Mouse (Mus musculus) retina, adult 2 months (tissue): ENCODE data around the gene Ap4b1.
"Not testable (repeated sequence)": the region's sequence is repeated elsewhere in the genome, so short reads cannot be mapped to it uniquely, and the experiment has no call there.

ENCODE experiments used
- DNase-seq: peaks from one replicate; pipeline ENCODE4 v3.0.0-alpha.2; 2012; ENCODE audit warnings: low read depth, low spot score

The Ap4b1 gene

GRCm38 (mm10) chr3:103799507-103799906, 9.8 kb upstream of the Ap4b1 start:
- DNase-seq = no peak

- DNase-seq = no peak
These were observed 7.4 kb upstream of the Ap4b1 start for GRCm38 (mm10) chr3:103801631-103802531.

- no peak for DNase-seq
These were observed 6.5 kb upstream of the Ap4b1 start for GRCm38 (mm10) chr3:103802861-103803260.

- DNase-seq = no peak
These were observed 3.6 kb upstream of the Ap4b1 start for GRCm38 (mm10) chr3:103805671-103806070.

GRCm38 (mm10) chr3:103809799-103810150, 455 bp downstream of the Ap4b1 start:
- DNase-seq = no peak

GRCm38 (mm10) chr3:103810967-103811366, 1.6 kb downstream of the Ap4b1 start:
- no peak for DNase-seq

- DNase-seq = no peak
These were observed 18.2 kb downstream of the Ap4b1 start for GRCm38 (mm10) chr3:103827548-103827947.

- no peak for DNase-seq
These were observed 19.7 kb downstream of the Ap4b1 start for GRCm38 (mm10) chr3:103829036-103829435.

GRCm38 (mm10) chr3:103830681-103831080, 21.4 kb downstream of the Ap4b1 start:
- not testable (repeated sequence) for DNase-seq

- no peak for DNase-seq
These were observed 21.8 kb downstream of the Ap4b1 start for GRCm38 (mm10) chr3:103831146-103831545.

GRCm38 (mm10) chr3:103832426-103832825, 23.1 kb downstream of the Ap4b1 start, which contains the start of gene Bcl2l15:
TSS of gene Bcl2l15 (plus strand) at chr3:103832601.
- no peak for DNase-seq

GRCm38 (mm10) chr3:103834001-103834400, 24.7 kb downstream of the Ap4b1 start:
- no peak for DNase-seq

- no peak for DNase-seq
These were observed 26.1 kb downstream of the Ap4b1 start for GRCm38 (mm10) chr3:103835272-103835950.

- DNase-seq = no peak
These were observed 26.6 kb downstream of the Ap4b1 start for GRCm38 (mm10) chr3:103835951-103836310.

GRCm38 (mm10) chr3:103836453-103836852, 27.1 kb downstream of the Ap4b1 start:
- DNase-seq = no peak

GRCm38 (mm10) chr3:103839711-103840110, 30.4 kb downstream of the Ap4b1 start:
- no peak for DNase-seq

GRCm38 (mm10) chr3:103840195-103840594, 30.9 kb downstream of the Ap4b1 start:
- not testable (repeated sequence) for DNase-seq

GRCm38 (mm10) chr3:103840946-103841345, 31.6 kb downstream of the Ap4b1 start:
- not testable (repeated sequence) for DNase-seq

GRCm38 (mm10) chr3:103850644-103851363, 41.5 kb downstream of the Ap4b1 start:
- no peak for DNase-seq

- no peak for DNase-seq
These were observed 42.2 kb downstream of the Ap4b1 start for GRCm38 (mm10) chr3:103851481-103851880.

GRCm38 (mm10) chr3:103851882-103852281, 42.6 kb downstream of the Ap4b1 start:
- no peak for DNase-seq
